ENCODE assay signal across 15 mouse cellular contexts in the genomic region with DNA sequence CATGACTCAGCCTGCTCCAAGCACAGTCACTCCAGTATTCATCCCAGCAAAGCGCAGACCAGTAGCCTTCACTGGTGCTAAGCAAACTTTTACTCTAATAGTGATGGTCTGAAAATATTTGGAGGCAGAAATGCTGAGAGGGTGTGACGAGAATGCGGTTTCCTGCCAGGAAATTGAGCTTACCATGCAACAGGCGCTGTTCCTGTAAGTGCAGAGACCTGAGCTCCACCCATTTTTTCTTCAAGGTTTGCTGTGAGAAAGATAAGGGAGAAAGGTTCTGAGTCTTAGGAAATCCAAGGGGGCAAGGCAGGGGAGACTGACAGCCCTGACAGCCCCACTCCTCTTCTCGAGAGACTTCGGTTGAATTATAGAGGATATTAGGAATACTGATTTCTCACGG. TPM values are rescaled to one million over a fixed set of nuclear protein-coding genes. Genes with fewer than 3 reads are reported as not detected.
DNase-seq lines count a peak whose midpoint lies in the region; ATAC-seq and TF ChIP-seq lines count a peak whose summit lies in the region.
"Had no signal": no experiment of that assay in that cellular context is flagged by ENCODE, and none has a peak within 500 bp of the region (broad histone marks: within the 10 kb centered on the region; RNA-seq: fewer than 3 reads in every experiment).

No protein-coding gene starts in this region.

- WGBS in heart, embryonic 16.5 days, result 68% methylated on average over 7 of the region's 7 CpGs
- 76% methylated on average over 7 of the region's 7 CpGs for WGBS in heart, embryonic 10.5 days
- 90% methylated on average over 7 of the region's 7 CpGs for WGBS in forebrain, embryonic 10.5 days

- H3K9ac ChIP-seq in heart, embryonic 16.5 days (ENCODE audit: low read length), result no peak overlapping the region
- H3K9ac ChIP-seq: limb, embryonic 13.5 days; neural tube, embryonic 15.5 days had no signal

- DNase-seq in heart, embryonic 10.5 days (ENCODE audit: low spot score), result no peak
- peak; percentile 58 for DNase-seq in thymus, postnatal 25 days
- no peak for DNase-seq in embryo, embryonic 9.5 days (ENCODE audit: extremely low spot score)
- DNase-seq in left cerebral cortex, adult 2 months (ENCODE audit: extremely low spot score in 1 of 2, low spot score in 2 of 2), result no peak
- no peak for DNase-seq in forebrain, embryonic 10.5 days (ENCODE audit: extremely low spot score, low spot score)
- DNase-seq: midbrain, embryonic 14.5 days; right cerebral cortex, postnatal 14 days had no signal

- no peaks in the 10 kb centered on the region for H3K27me3 ChIP-seq in heart, embryonic 16.5 days (ENCODE audit: control insufficient read depth, insufficient read depth, low read length)
- no peaks in the 10 kb centered on the region for H3K27me3 ChIP-seq in heart, embryonic 10.5 days (ENCODE audit: insufficient read depth, poor library complexity, severe bottlenecking)
- H3K27me3 ChIP-seq in forebrain, embryonic 10.5 days (ENCODE audit: poor library complexity, severe bottlenecking), result no peaks in the 10 kb centered on the region
- H3K27me3 ChIP-seq: limb, embryonic 13.5 days; neural tube, embryonic 15.5 days had no signal

- H3K4me1 ChIP-seq in heart, embryonic 16.5 days (ENCODE audit: control insufficient read depth, insufficient read depth, low read length), result no peaks in the 10 kb centered on the region
- H3K4me1 ChIP-seq in heart, embryonic 10.5 days, result no peaks in the 10 kb centered on the region
- no peaks in the 10 kb centered on the region for H3K4me1 ChIP-seq in forebrain, embryonic 10.5 days
- H3K4me1 ChIP-seq: neural tube, embryonic 15.5 days had no signal

- no peak overlapping the region for H3K4me2 ChIP-seq in heart, embryonic 16.5 days (ENCODE audit: low read depth, low read length)
- H3K4me2 ChIP-seq: heart, embryonic 11.5 days; limb, embryonic 13.5 days; neural tube, embryonic 15.5 days had no signal

- no peak overlapping the region for H3K27ac ChIP-seq in heart, embryonic 16.5 days (ENCODE audit: low read length)
- no peak overlapping the region for H3K27ac ChIP-seq in heart, embryonic 10.5 days
- no peak overlapping the region for H3K27ac ChIP-seq in left cerebral cortex, adult 2 months
- H3K27ac ChIP-seq in forebrain, embryonic 10.5 days, result no peak overlapping the region
- H3K27ac ChIP-seq: hindbrain, postnatal 0 days; layer of hippocampus, adult 2 months; limb, embryonic 13.5 days; neural tube, embryonic 15.5 days had no signal

- intact Hi-C loops in left cerebral cortex, adult 2 months (cut with DNase I), result no loop called here

- 0 out of 2 replicates have a peak, but pooled peaks have one; percentile 37 for ATAC-seq in heart, embryonic 16.5 days (replicated peaks; ENCODE audit: extremely low read depth, insufficient read depth, low FRiP score)
- ATAC-seq in granulocyte monocyte progenitor cell, adult 5-6 weeks (replicated peaks; ENCODE audit: poor library complexity, severe bottlenecking), result peak; percentile 81
- ATAC-seq in megakaryocyte progenitor cell, adult 5-6 weeks (replicated peaks; ENCODE audit: poor library complexity), result peak; percentile 84
- ATAC-seq: hindbrain, postnatal 0 days had no signal

- H3K36me3 ChIP-seq in heart, embryonic 16.5 days (ENCODE audit: control insufficient read depth, insufficient read depth), result no peaks in the 10 kb centered on the region
- no peaks in the 10 kb centered on the region for H3K36me3 ChIP-seq in heart, embryonic 10.5 days
- H3K36me3 ChIP-seq in forebrain, embryonic 10.5 days (replicated peaks), result no peaks in the 10 kb centered on the region
- H3K36me3 ChIP-seq: limb, embryonic 13.5 days; neural tube, embryonic 15.5 days had no signal

- H3K4me3 ChIP-seq in heart, embryonic 16.5 days (ENCODE audit: low read length), result no peak overlapping the region
- no peak overlapping the region for H3K4me3 ChIP-seq in heart, embryonic 10.5 days
- no peak overlapping the region for H3K4me3 ChIP-seq in left cerebral cortex, adult 2 months
- no peak overlapping the region for H3K4me3 ChIP-seq in forebrain, embryonic 10.5 days
- H3K4me3 ChIP-seq: layer of hippocampus, adult 2 months; limb, embryonic 13.5 days; neural tube, embryonic 15.5 days had no signal

- no peak for TF ChIP-seq CTCF in left cerebral cortex, adult 2 months (IDR thresholded peaks at IDR 0.05)

- no peaks in the 10 kb centered on the region for H3K9me3 ChIP-seq in heart, embryonic 16.5 days (replicated peaks; ENCODE audit: control insufficient read depth, low read length)
- H3K9me3 ChIP-seq in heart, embryonic 10.5 days, result no peaks in the 10 kb centered on the region
- H3K9me3 ChIP-seq in forebrain, embryonic 10.5 days, result no peaks in the 10 kb centered on the region
- H3K9me3 ChIP-seq: limb, embryonic 13.5 days; neural tube, embryonic 15.5 days had no signal

RNA-seq across cellular contexts. Expression of a gene that starts 57.7 kb away (rescaled TPM):
- polyA plus RNA-seq in heart, embryonic 16.5 days (2015; fragmentation: Nextera tagmentation; extraction: Ambion mirVana), result 3.1 and 5.1 TPM in 2 replicates
- 0.06 and 0.39 TPM in 2 replicates for polyA plus RNA-seq in heart, embryonic 10.5 days (2016; fragmentation: Nextera tagmentation; extraction: Ambion mirVana)
- total RNA-seq in granulocyte monocyte progenitor cell, adult 5-6 weeks (2014; fragmentation: Nextera tagmentation), result 7.4 and 15.5 TPM in 2 replicates
- total RNA-seq in granulocyte monocyte progenitor cell, adult 5-6 weeks (2017), result 27.2 and 47.7 TPM in 2 replicates
- total RNA-seq in megakaryocyte progenitor cell, adult 5-6 weeks (2015), result 14.7 and 26.8 TPM in 2 replicates
- total RNA-seq in megakaryocyte progenitor cell, adult 5-6 weeks (2017), result 34.1 and 46.1 TPM in 2 replicates
- under 1 TPM in 1 of 2 experiments, not detected in 1; 0.20 TPM for total RNA-seq in left cerebral cortex, adult 2 months (2021)
- polyA plus RNA-seq in forebrain, embryonic 10.5 days (2016; fragmentation: Nextera tagmentation; extraction: Ambion mirVana), result 0.17 and 0.21 TPM in 2 replicates
- total RNA-seq: hindbrain, postnatal 0 days had no signal

Comparison
In these comparisons a context has a peak if more than half of its experiments do, and no peak if none do; other contexts are left out.
1. RNA of a gene that starts 57.7 kb away (total RNA-seq): 14.7 to 46.1 TPM in megakaryocyte progenitor cell, adult 5-6 weeks and 7.4 to 47.7 TPM in granulocyte monocyte progenitor cell, adult 5-6 weeks; 0.20 TPM in left cerebral cortex, adult 2 months; every median in the first group is over 4 times any median in the second.
2. Peak in every context shown above with its lines, with median percentiles within 50 percentile points of each other: ATAC-seq.